Mouse (Mus musculus) c-Kit-positive CD71-negative TER-119-negative erythroid progenitor cells, embryonic 14.5 days (primary cell): ENCODE data around the gene U2af1l4.
A peak's percentile ranks its signal among the peaks of the same experiment; 100 is the strongest.

ENCODE experiments used
- DNase-seq: peaks from one replicate; pipeline ENCODE4 v3.0.0-alpha.2; 2013; ENCODE audit warnings: low read depth

Gene U2af1l4

GRCm38 (mm10) chr7:30552102-30553020 is 10.7 kb upstream of the U2af1l4 start, which contains the start of the genes Hspb6 and Proser3:
Gene Hspb6 (plus strand): TSS chr7:30552178.
Gene Proser3 (minus strand): TSS chr7:30552299.
- DNase-seq, result peak; percentile 97

DNA sequence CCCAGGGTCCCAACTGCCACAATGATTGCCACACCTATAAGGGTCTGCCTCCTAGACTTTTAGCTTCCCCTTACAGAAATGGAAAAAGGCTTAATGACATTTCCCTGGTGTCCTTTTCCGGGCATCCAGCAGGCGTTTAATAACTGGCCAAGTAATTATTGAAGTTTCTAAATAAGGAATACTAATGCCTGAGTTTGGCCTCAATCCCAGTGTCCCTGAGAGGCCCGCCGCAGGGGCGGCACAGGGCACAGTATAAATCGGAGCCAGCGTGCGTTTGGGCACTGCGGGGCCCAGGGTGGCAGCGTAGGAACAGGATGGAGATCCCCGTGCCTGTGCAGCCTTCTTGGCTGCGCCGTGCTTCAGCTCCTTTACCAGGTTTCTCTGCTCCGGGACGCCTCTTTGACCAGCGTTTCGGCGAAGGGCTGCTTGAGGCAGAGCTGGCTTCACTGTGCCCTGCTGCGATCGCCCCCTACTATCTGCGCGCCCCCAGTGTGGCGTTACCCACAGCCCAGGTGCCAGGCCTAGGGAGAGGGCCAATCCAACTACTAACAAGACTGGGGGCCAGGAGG is 10.0 kb upstream of the U2af1l4 start:
- no peak for DNase-seq

- DNase-seq, result no peak
These were observed 9.1 kb upstream of the U2af1l4 start for GRCm38 (mm10) chr7:30553810-30554584.

- peak; percentile 46 for DNase-seq
These were observed 6.1 kb upstream of the U2af1l4 start for GRCm38 (mm10) chr7:30556894-30557536.

DNA sequence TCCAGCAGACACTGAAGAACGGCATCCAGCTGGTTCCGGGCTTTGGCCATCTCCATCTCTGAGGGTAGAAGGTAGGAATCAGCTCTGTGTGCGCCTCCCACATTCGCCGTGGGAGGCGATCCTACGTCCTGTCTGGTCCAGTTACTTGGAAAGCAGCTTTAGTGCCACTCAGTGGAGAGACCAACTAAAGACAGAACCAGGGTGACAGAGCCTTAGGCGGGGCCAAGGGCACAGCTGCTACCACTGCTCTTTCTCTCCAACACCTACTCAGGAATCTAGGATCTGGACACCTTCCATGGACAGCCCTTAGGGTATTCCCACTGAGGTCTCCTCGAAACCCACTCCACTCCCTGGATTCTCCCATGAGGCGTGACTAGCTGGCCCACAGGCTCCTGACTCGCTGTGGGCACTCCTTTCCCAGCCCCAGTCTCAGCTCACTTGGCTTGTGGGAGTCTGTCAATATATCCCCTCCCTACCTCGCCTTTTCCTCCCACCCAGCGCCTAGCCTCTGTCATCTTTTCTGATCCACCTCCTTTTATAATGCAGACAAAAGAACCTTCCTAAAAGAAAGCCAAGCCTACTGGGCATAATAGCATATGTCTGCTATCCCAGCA is 5.1 kb upstream of the U2af1l4 start:
- no peak for DNase-seq

DNA sequence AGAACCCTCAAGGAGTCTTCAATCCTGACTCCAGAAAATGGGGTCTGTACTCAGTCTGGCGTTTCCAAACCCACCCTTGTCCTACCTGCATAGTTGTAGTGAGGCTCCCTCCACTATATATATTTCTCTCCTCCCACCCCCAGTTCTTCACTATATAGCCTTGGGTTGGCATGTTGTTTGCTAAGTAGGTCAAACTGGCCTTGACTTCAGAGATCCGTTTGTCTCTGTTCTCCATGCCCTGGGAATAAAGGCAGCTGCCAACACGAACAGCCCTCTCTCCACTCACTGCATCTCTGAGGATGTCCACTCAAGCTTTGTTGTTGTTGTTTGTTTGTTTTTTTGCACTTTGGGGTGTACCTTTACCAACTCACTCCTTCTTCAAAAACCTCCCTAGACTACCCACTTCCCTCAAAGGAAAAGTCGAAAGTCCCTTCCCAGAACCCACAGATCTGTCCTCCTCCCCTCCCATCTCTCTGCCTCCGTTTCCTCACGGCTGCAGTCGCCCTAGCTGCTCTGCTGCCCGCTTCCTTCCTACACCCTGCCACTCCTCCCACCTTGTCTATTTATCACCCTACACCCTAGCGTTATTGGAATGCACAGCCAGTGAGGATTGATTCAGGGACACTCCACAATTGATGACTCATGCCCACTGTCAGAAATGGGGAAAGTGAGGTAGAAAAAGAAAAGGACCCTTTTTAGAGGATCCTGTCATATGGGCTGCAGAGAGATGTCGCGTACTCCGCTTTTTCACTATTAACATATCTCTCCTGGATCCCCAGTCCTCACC is 4.3 kb upstream of the U2af1l4 start:
- peak; percentile 12 for DNase-seq

GRCm38 (mm10) chr7:30559443-30559954 is 3.6 kb upstream of the U2af1l4 start, which contains the start of gene Lin37:
Gene Lin37 (minus strand): TSS chr7:30559838.
- peak; percentile 90 for DNase-seq

GRCm38 (mm10) chr7:30560296-30560695 is 2.8 kb upstream of the U2af1l4 start:
- DNase-seq, result no peak

DNA sequence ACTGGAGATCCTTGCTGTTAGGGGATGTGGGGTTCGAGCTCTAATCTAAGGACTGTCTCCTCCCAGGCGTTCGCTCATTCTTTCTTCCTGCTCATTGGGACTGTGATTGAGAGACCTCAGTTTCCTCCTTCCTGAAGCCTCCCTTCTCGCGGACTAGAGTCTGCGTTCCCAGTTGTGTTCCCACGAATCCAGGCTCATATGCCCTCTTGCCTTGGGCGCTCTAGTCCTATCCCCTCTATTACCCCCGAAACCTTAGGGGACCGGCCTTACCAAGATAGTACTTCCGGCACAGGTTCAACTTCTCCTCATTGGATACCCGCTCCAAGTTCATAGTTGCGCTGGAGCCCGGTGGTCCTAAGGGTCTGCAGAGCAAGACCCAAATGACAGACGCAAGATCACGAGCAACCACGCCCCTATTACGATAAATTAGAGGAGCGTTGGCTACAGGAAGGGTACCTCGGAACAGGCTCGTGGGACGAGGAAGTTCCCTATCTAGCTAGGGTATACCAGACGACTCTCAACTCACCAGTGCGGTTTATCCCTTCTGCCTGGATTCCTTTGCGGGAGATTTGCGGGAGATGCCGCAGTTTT is 480 bp upstream of the U2af1l4 start:
- DNase-seq, result peak; percentile 20

- DNase-seq, result no peak
These were observed 792 bp downstream of the U2af1l4 start for GRCm38 (mm10) chr7:30563906-30564280.

GRCm38 (mm10) chr7:30564970-30565571 is 2.0 kb downstream of the U2af1l4 start, which contains the start of gene Igflr1:
Gene Igflr1 (plus strand): TSS chr7:30565427.
- DNase-seq, result no peak

DNA sequence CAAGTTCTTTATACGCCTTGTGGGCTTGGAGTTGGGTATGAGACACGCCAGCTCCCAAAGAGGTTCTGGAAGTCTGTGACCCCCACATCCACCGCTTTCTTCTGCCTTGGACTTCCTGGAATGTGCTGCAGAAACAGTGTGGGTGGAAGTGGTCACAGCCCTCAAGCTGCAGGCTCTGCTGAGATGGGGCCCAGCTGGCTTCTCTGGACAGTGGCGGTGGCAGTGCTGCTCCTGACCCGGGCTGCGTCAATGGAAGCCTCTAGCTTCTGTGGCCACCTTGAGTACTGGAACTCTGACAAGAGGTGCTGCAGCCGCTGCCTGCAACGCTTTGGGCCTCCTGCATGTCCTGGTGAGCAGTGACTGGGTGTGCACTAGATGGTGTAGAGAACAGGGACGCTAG is 2.9 kb downstream of the U2af1l4 start:
- DNase-seq, result no peak

DNA sequence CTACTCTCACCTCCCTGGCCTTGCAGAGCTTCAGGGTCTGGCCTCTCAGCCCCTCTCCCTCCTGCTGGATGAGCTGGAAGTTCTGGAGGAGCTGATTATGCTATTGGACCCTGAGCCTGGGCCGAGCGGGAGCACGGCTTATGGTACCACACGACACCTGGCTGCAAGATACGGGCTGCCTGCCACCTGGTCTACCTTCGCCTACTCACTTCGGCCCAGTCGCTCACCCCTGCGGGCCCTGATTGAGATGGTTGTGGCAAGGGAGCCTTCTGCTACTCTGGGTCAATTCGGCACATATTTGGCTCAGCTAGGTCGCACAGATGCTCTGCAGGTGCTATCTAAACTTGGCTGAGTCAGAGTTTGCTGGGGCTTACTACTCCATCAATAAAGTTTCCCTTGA is 4.5 kb downstream of the U2af1l4 start:
- no peak for DNase-seq

DNA sequence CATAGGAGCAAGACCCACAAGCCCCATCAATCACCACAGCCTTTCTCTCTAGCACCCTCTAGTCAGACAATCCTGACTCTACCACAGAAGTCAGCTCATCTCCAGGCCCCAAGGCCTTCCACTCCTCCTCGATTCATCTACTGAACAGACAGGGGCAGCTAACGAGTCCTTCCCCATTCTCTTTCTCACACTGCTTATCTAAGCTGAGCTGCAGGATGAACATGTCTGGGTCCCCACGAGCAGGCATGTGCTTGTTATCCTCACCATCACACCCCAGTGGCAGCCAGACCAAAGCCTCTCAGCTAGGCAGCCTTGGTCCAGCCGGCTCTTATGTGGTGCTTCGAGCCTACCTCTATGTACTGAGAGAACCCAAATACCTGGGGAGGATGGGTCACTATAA is 9.3 kb downstream of the U2af1l4 start:
- DNase-seq, result no peak

- no peak for DNase-seq
These were observed 9.9 kb downstream of the U2af1l4 start for GRCm38 (mm10) chr7:30572969-30573368.

- no peak for DNase-seq
These were observed 16.8 kb downstream of the U2af1l4 start for GRCm38 (mm10) chr7:30579950-30580349.

GRCm38 (mm10) chr7:30581547-30581946 is 18.4 kb downstream of the U2af1l4 start:
- DNase-seq, result no peak

DNA sequence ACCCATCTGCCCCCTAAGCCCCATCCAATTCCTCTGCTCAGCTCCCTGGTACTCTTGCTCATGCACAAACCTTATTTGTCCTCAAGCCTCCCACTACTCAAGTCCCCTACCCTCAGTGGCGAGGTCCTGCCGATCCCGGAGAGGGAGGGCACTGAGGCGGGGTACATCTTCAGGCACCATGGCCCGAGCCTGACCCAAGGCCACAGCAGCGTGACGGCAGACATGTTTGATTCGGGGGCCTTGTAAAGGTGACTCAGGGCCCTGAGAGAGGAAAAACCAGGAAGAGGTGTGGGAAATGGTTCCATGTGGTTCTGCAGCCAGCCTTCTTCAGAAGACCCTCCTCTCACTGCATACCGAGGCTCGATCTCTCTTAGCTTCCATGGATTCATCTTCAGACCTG is 21.2 kb downstream of the U2af1l4 start:
- no peak for DNase-seq

DNA sequence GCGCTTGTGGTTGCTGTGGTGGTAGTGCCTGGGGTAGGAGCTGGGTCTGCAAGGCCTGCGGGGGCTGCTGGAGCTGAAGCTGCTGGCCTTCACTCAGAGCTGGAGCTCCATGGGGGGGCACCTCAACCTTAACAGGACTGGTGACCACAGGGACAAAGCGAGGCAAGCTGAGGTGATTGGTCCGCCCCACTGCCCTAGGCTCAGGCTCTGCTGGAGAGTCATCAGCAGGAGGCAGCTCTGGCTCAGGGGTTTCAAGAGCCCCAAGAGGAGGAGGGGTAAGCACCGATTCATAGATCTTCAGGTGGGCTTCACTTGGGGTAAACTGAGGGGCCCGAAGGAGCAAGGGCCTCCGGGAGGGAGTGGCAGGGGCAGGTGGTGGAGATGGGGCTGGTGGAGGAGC is 22.1 kb downstream of the U2af1l4 start:
- DNase-seq, result no peak
